Mouse (Mus musculus) kidney, postnatal 0 days (tissue): ENCODE data around the gene Rnf31. TPM values are rescaled to one million over a fixed set of nuclear protein-coding genes. Genes with fewer than 3 reads are reported as not detected.

Experiments used
- ATAC-seq: fragments of 200-750 bp; cut with Nextera tagmentation; replicated peaks from 2 replicates; pipeline ENCODE4 v1.8.0; 2017; ENCODE audit warnings: low read depth, moderate number of reproducible peaks, moderate TSS enrichment, moderate library complexity; ENCODE audit not compliant: low FRiP score
- DNase-seq: peaks from one replicate; pipeline ENCODE4 v3.0.0-alpha.2; 2016; ENCODE audit warnings: low spot score
- H3K27ac ChIP-seq: fragments of 300-500 bp; sonication (generic); 2 replicates; pipeline ENCODE4 v1.5.1; 2014; ENCODE audit warnings: mild to moderate bottlenecking
- H3K27me3 ChIP-seq: fragments of 300-500 bp; sonication (generic); 2 replicates; pipeline ENCODE4 v1.6.1; 2014; ENCODE audit warnings: low read length, mixed read lengths; ENCODE audit not compliant: insufficient read depth
- H3K36me3 ChIP-seq: fragments of 300-500 bp; sonication (generic); 2 replicates; pipeline ENCODE4 v1.6.1; 2014; ENCODE audit warnings: low read length, mixed read lengths; ENCODE audit not compliant: insufficient read depth
- H3K4me1 ChIP-seq: fragments of 300-500 bp; sonication (generic); replicated peaks from 2 replicates; pipeline ENCODE4 v1.6.1; 2014; ENCODE audit warnings: antibody characterized with exemption, low read length, mixed read lengths; ENCODE audit not compliant: insufficient read depth
- H3K4me2 ChIP-seq: fragments of 300-500 bp; sonication (generic); 2 replicates; pipeline ENCODE4 v1.6.1; 2014; ENCODE audit warnings: mild to moderate bottlenecking, low read length, moderate library complexity, mixed read lengths
- H3K4me3 ChIP-seq: fragments of 300-500 bp; sonication (generic); replicated peaks from 2 replicates; pipeline ENCODE4 v1.5.1; 2014; ENCODE audit warnings: low read depth, low read length
- H3K9ac ChIP-seq: fragments of 300-500 bp; sonication (generic); 2 replicates; pipeline ENCODE4 v1.6.1; 2014; ENCODE audit warnings: low read depth, low read length
- H3K9me3 ChIP-seq: fragments of 300-500 bp; sonication (generic); replicated peaks from 2 replicates; pipeline ENCODE4 v1.6.1; 2016; ENCODE audit warnings: low read length, inconsistent platforms, mixed read lengths
- CTCF ChIP-seq: IDR thresholded peaks from 2 replicates; pipeline ENCODE4 v1.5.1; 2016; ENCODE audit warnings: antibody characterized with exemption, low read depth, mild to moderate bottlenecking, moderate library complexity
- WGBS: fragments of 180-500 bp; shearing (Covaris S2); extraction: QIAGEN DNeasy Blood & Tissue Kit; methylation state at CpG from one replicate; pipeline ENCODE4 v1.1.7; 2014; 5-methylcytosine and 5-hydroxymethylcytosine counted together
- polyA plus RNA-seq: library from polyadenylated mRNA; unstranded; fragments of >200 nt; fragmentation: Nextera tagmentation; extraction: Ambion mirVana; gene quantifications from 2 replicates; pipeline ENCODE4 v1.2.1, GENCODE M21; 2015

The Rnf31 gene
- polyA plus RNA-seq, 1 experiment from 2014 or later, result 17.9 TPM

GRCm38 (mm10) chr14:55618486-55619195, 27.1 kb downstream of the Rnf31 start:
- no peaks in the 10 kb centered on the region for H3K4me1 ChIP-seq
- H3K4me3 ChIP-seq, result peak overlapping the region; percentile 15; the same call in 1 of the 2 replicates
- no peak overlapping the region for H3K9ac ChIP-seq
- peak overlapping the region; percentile 51 for H3K4me2 ChIP-seq
- DNase-seq (no peak), ATAC-seq (no peak)
- no peak for TF ChIP-seq CTCF
- H3K36me3 ChIP-seq, result no peaks in the 10 kb centered on the region
- H3K27me3 ChIP-seq, result no peaks in the 10 kb centered on the region
- 33% methylated on average over 22 of the region's 22 CpGs for WGBS
- no peak overlapping the region for H3K27ac ChIP-seq
- no peaks in the 10 kb centered on the region for H3K9me3 ChIP-seq

- no peak overlapping the region for H3K4me2 ChIP-seq
- H3K4me1 ChIP-seq, result no peaks in the 10 kb centered on the region
- H3K36me3 ChIP-seq, result peaks cover 82% of the 10 kb centered on the region
- no peaks in the 10 kb centered on the region for H3K27me3 ChIP-seq
- DNase-seq (no peak), ATAC-seq (no peak)
- TF ChIP-seq CTCF, result no peak
- H3K9ac ChIP-seq, result no peak overlapping the region
- WGBS, result 72% methylated on average over 27 of the region's 27 CpGs
- H3K27ac ChIP-seq, result no peak overlapping the region
- no peak overlapping the region for H3K4me3 ChIP-seq
- H3K9me3 ChIP-seq, result no peaks in the 10 kb centered on the region
Observed at GRCm38 (mm10) chr14:55628077-55628827, 36.7 kb downstream of the Rnf31 start.

- no peaks in the 10 kb centered on the region for H3K4me1 ChIP-seq
- H3K27ac ChIP-seq, result no peak overlapping the region
- no peak overlapping the region for H3K4me3 ChIP-seq
- H3K9me3 ChIP-seq, result no peaks in the 10 kb centered on the region
- peak; percentile 76 for TF ChIP-seq CTCF
- no peak overlapping the region for H3K4me2 ChIP-seq
- ATAC-seq, result no peak
- no peak overlapping the region for H3K9ac ChIP-seq
- H3K36me3 ChIP-seq, result peaks cover 86% of the 10 kb centered on the region
- WGBS, result 51% methylated on average over 5 of the region's 5 CpGs
- no peaks in the 10 kb centered on the region for H3K27me3 ChIP-seq
- peak; percentile 27 for DNase-seq
Observed at GRCm38 (mm10) chr14:55629312-55629711, 37.8 kb downstream of the Rnf31 start.

GRCm38 (mm10) chr14:55634874-55635522, 43.5 kb downstream of the Rnf31 start:
- DNase-seq, result peak; percentile 34
- Histone ChIP-seq H3K4me3 (peak overlapping the region; percentile 53), H3K9ac (peak overlapping the region; percentile 66), H3K27me3 (no peaks in the 10 kb centered on the region), H3K9me3 (no peaks in the 10 kb centered on the region), H3K4me1 (no peaks in the 10 kb centered on the region), H3K4me2 (peak overlapping the region; percentile 66), H3K27ac (no peak overlapping the region; the same call in 1 of the 2 replicates), H3K36me3 (peaks cover 57% of the 10 kb centered on the region)
- ATAC-seq, result peak; percentile 10; the same call in 1 of the 2 replicates
- no peak for TF ChIP-seq CTCF
- whole genome bisulfite sequencing, result 4% methylated on average over 23 of the region's 23 CpGs

- peak; percentile 84 for ATAC-seq
- peak; percentile 96 for DNase-seq
- Histone ChIP-seq H3K9ac (peak within 1 kb of the TSS; percentile 66), H3K9me3 (no peaks in the 10 kb centered on the region), H3K4me3 (peak within 1 kb of the TSS; percentile 53), H3K27ac (no peak within 1 kb of the TSS; the same call in 1 of the 2 replicates), H3K36me3 (peaks cover 57% of the 10 kb centered on the region), H3K27me3 (no peaks in the 10 kb centered on the region), H3K4me2 (peak within 1 kb of the TSS; percentile 66), H3K4me1 (no peaks in the 10 kb centered on the region)
- WGBS, result under 1% methylated on average over 33 of the region's 33 CpGs
- no peak for TF ChIP-seq CTCF
Observed at GRCm38 (mm10) chr14:55635523-55636007, 44.1 kb downstream of the Rnf31 start, which contains the start of gene Ipo4. Ipo4 (minus strand) TSS chr14:55635957.

- no peaks in the 10 kb centered on the region for H3K9me3 ChIP-seq
- peaks cover 47% of the 10 kb centered on the region for H3K36me3 ChIP-seq
- H3K4me3 ChIP-seq, result no peak within 1 kb of the TSS
- 95% methylated on average over 9 of the region's 9 CpGs for WGBS
- DNase-seq, result no peak
- no peak within 1 kb of the TSS for H3K27ac ChIP-seq
- no peak for TF ChIP-seq CTCF
- H3K9ac ChIP-seq, result no peak within 1 kb of the TSS
- H3K27me3 ChIP-seq, result no peaks in the 10 kb centered on the region
- H3K4me1 ChIP-seq, result peaks cover 7% of the 10 kb centered on the region
- H3K4me2 ChIP-seq, result no peak within 1 kb of the TSS
- no peak for ATAC-seq
Observed at GRCm38 (mm10) chr14:55637795-55638194, 46.3 kb downstream of the Rnf31 start, which contains the start of gene Gm49378. Gm49378 (minus strand) TSS chr14:55637895.
